Mouse (Mus musculus) layer of hippocampus, postnatal 25 days (tissue): ENCODE results near the gene Tmbim4. TPM values are rescaled to one million over a fixed set of nuclear protein-coding genes. Genes with fewer than 3 reads are reported as not detected.
"Not testable (repeated sequence)": the region's sequence is repeated elsewhere in the genome, so short reads cannot be mapped to it uniquely, and the experiment has no call there.

Experiments used
- DNase-seq, 2 experiments: peaks; one replicate each; pipeline ENCODE4 v3.0.0; 2022; ENCODE audit warnings: mixed read lengths in 2 of 2, low spot score in 1 of 2; ENCODE audit errors: extremely low spot score in 1 of 2
- total RNA-seq, 2 experiments: library from RNA; stranded (reverse); gene quantifications; 2 replicates each; pipeline ENCODE4 v1.2.3; 2021

The Tmbim4 gene
- total RNA-seq, 2 experiments from 2014 or later = 56.7 to 68.5 TPM

- DNase-seq = no peak
Measured at GRCm38 (mm10) chr10:120193255-120193654, 8.1 kb upstream of the Tmbim4 start.

DNA sequence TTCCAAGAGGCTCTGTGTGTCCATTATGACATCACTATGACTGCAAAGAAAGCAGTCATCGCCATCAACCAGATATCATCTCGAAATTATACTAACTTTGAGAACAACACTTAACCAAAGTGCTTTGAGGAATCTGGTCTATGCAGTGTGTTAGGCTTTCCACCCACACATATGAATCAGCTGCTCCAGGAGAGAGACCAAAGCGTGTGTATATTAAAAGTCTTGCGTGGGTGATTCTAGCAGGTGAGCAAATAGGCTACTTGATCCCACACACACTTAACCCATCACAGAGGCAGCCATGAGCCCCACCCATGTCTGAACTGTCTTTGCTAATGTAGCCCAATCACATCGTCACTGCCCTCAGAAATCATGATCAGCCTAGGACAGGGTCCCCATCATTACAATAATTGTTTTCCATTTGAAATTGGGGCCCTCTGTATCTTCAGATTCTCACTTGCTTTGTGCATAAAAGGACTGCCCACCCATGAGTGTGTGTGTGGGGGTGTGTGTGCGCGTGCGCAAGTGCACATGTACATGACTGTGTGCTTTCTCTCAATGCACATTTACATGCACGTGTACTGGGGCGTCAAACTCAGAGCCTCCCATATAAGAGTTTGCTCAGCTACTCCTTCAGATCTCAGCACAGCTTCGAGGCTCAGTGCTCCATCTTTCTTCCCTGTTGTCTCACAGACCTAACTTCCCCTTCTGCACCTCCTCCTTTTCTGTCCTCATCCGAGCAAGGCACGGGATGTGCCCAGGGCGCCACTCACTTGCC lies 4.1 kb upstream of the Tmbim4 start:
- no peak for DNase-seq

DNA sequence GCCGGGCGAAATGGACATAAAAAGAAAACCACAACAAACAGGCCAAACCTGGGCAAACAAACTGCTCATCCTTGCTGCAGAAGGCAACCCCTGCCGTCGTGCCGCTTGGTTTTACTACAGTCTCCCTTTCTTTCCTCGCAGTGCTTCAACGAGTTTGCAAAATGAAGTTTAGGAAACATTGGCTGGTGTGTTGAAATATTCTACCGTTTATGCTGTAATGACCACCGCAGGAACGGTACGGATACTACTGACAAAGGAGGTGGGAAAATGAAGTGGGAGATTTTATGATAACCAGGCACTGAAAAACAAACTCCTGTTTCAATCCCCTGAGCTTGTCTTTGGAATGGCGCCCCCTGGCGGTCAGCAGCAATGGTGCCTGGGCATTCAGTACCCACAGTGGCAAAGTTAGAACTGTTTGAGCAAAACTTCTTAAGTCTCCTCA lies 592 bp downstream of the Tmbim4 start, which contains the start of gene Irak3:
Irak3 (minus strand) TSS at position 170 of the 442 bp plus-strand sequence.
- DNase-seq = peak; percentile 68 to 95

GRCm38 (mm10) chr10:120202467-120203250 lies 1.3 kb downstream of the Tmbim4 start:
- no peak for DNase-seq

GRCm38 (mm10) chr10:120204591-120205210 lies 3.3 kb downstream of the Tmbim4 start:
- DNase-seq = no peak

GRCm38 (mm10) chr10:120208015-120208414 lies 6.6 kb downstream of the Tmbim4 start:
- no peak for DNase-seq

- DNase-seq = peak; percentile 78 to 86
Measured at GRCm38 (mm10) chr10:120208575-120209538, 7.5 kb downstream of the Tmbim4 start.

DNA sequence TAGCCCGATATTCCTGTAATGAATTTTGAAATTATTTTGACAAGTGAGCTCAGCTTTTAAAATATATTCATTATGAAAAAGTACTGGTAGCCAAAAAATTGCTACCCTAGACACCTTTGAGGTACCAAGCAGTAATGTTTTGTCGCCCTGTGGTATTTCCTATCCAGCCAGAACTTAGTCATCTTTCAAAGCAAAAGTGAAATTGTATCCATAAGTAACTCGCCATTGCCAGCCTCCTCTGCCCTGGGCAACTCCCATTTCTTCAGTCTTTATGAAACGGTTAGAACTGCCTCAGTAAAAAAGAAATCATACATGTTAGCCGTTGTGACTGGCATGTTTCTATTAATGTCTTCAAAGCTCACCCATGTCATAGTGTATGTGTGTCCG lies 8.1 kb downstream of the Tmbim4 start:
- DNase-seq = no peak

- DNase-seq = no peak
Measured at GRCm38 (mm10) chr10:120210096-120210495, 8.7 kb downstream of the Tmbim4 start.

- not testable (repeated sequence) for DNase-seq
Measured at GRCm38 (mm10) chr10:120217099-120217498, 15.7 kb downstream of the Tmbim4 start.

DNA sequence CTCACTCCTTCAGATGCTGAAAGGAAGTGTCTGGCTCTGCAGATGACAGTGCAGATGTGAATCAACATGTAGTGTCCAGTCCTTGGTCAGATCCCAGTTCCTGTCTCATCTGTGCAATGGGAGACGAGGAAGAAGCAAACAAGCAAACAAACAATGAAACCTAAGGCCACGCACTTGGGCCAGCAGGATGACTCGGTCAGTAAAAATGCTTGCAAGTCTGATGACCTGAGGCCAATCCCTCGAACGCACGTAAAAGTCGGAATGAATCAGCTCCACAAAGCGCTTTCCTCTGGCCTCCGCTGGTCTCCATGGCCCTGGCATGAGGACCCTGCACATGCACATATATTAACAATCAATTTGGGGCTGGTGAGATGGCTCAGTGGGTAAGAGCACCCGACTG lies 17.6 kb downstream of the Tmbim4 start:
- DNase-seq = no peak

DNA sequence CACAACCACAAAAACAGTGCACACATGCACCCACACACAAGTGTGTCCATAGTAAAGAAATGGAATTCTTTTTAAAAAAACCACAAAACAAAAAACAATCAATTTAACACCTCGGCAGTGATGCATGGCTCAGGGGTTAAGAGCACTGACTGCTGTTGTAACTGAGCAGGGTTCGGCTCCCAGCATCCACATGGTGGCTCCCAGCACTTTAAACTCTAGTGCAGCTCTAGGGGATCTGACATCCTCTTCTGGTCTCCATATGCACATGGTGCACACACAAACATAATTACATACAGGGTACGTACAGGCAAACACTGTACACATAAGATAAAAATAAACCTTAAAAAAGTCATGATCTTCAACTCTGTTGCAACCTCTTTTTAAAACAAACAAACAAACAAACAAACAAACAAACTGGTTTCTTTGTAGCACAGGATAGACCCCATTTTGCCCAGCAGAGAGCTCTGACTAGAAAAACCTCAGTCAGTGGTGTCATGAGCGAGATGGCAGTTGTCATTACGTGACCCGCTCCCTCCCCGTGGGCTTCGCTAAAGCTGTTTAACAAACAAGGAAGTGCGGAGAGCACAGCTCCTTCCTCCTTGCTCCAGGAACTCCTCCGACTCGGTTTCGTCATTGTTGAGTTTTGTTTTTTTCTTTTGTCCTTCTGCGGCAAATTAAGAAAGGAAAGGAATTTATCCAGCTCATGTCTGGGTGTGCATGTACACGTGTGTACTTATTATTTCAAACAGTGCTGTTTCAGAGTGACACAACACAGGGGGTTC lies 18.4 kb downstream of the Tmbim4 start:
- DNase-seq = no peak

- no peak for DNase-seq
Measured at GRCm38 (mm10) chr10:120220776-120221175, 19.4 kb downstream of the Tmbim4 start.

DNA sequence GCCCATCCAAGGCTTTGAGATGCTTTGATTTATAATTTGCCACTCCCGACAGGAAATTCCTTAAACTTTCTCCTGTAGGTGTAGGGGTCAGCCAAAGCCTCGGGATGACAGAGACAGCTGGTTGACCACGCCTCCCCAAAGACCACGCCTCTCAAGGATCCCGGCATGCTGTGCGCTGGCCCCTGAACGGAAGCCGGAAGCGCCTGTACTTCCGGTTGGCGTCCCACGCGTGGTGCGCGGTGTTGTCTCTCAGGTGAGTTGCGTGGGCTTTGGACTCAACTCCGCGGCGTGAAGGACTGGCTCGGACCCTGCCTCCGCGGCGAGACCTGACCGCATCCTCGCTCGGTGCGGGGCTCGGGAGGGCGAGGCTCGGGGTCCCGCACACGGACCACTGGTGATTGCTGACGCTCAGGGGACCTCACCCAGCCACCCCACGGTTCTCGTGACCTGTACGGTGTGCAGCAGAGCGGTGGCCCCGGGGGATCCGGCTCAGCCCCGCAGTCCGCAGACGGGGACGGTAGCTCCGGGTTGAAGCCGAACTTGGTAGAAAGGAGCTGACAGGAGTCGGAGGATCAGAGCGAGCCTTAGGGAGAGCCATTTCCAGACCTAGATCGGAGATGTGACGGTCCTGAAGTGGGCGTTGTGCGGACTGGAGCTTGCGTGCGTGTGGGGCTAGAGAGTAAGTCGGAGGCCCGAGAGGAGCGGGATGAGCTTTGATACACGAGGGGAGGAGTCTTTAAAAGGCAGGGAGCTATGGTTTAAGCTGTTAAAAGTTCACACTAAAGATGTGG lies 25.7 kb downstream of the Tmbim4 start, which contains the start of gene Llph:
Llph (plus strand) TSS at position 200 of the 791 bp plus-strand sequence.
- peak; percentile 60 to 73 for DNase-seq

- peak; percentile 32 to 73 for DNase-seq
Measured at GRCm38 (mm10) chr10:120231718-120232117, 30.3 kb downstream of the Tmbim4 start.

GRCm38 (mm10) chr10:120233655-120234367 lies 32.4 kb downstream of the Tmbim4 start:
- peak in 1 of 2 experiments; percentile 69 for DNase-seq

GRCm38 (mm10) chr10:120236855-120237254 lies 35.5 kb downstream of the Tmbim4 start:
- no peak for DNase-seq

DNA sequence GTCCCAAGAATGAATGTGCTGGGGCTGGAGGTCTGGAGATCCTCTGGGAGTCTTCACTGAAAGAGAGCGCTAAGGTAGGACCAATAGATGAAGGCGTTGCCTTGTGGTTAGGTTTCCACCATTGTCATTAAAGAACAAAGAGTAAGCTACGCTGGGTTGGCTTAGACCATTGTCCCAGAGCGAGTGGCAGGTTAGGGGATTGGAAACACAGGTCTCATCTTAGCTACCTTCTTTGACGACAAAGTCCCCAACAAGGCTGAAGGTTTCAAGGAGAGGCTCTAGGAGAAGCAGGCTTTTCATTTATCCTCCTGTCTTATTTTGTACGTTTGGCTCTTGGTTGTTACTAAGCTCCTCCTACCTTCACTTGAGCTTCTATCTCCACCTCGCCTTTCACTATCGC lies 36.9 kb downstream of the Tmbim4 start:
- DNase-seq = no peak
